Mouse (Mus musculus) bone marrow macrophage, adult 2 months (primary cell): ENCODE data around the gene Acoxl.

Experiments
- CTCF ChIP-seq: IDR thresholded peaks from 2 replicates; pipeline ENCODE4 v1.5.1; 2012; ENCODE audit warnings: low read depth, mild to moderate bottlenecking, low read length, moderate library complexity
- POLR2A ChIP-seq: IDR thresholded peaks from 2 replicates; pipeline ENCODE4 v1.6.1; 2012; ENCODE audit warnings: mild to moderate bottlenecking, low read depth, low read length, borderline replicate concordance

- no peak for TF ChIP-seq CTCF
- TF ChIP-seq POLR2A: no peak
These were observed 89.6 kb downstream of the Acoxl start for GRCm38 (mm10) chr2:127928279-127928678.
